Mouse (Mus musculus) 3134 (cell line): ENCODE measurements around the gene Rps6kc1.

Experiments
- DNase-seq: peaks from one replicate; pipeline ENCODE4 v3.0.0-alpha.2; 2011; ENCODE audit warnings: low spot score; ENCODE audit not compliant: insufficient read length; ENCODE audit errors: extremely low read depth

Rps6kc1 gene

DNA sequence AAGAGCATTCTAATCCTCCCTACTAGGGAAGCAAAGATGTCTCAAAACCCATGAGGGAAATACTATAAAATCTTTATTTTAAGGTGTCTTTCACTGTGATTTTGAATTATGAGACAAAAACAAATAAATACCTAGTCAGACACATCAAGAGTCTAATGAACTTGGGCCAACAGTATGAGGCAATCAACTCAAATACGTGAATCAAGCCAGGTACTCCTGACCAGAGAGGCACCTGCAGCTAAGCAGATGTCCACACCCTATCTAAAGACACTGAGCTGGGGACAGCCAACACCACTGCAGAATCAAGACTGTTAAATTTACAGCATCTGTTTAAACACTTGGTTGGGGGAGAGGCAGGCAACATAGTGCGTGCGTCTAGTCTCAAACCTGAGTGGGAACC lies 7.4 kb downstream of the Rps6kc1 start:
- no peak for DNase-seq

DNA sequence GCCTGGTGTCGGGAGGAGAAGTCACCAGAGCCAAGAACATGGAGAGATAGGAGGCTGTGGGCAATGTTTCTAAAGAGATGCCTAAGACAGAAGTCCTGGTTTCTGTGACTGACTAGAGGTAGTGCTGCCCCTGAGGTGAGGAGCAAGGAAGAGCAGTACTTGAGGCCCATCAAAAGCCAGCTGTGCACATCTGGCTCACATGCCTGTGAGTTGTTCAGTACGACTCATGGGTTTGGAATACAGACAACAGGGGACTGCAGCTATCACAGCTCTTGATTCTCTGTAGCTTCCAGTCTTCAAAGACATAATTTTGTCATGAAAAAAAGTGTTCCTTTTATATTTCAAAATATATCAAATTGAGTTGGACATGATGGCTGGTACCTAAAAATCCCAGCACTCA lies 10.5 kb downstream of the Rps6kc1 start:
- DNase-seq: no peak

DNA sequence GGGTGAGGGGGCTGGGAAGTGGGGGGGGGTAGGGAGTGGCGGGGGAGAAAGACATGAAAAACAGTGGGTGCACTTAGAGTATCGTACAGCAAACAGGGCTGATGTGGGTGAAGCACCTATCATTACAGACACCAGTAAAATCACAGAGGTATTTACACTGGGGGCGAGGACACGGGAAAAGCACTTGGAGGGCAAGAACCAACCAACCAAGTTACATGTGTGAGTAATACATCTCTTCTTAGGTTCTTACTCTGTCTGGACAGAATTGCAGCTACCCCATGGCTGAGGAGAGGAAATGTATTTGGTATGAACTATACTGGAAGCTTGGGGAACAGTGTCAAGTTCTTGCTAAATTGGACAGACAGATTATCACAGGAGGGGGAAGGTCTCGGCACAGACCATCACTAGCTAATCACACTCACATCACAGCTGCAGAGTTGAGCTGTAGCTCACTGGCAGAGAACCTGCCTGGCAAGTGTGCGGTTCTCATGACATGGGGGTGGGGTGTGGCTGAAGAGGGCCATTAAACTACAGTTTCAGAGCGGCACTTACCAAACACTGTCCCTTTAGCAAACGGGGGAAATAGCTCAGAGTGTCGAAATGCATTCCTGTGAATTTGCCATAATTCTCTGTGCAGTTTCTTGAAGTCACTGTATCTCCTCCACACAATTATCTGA lies 12.5 kb downstream of the Rps6kc1 start:
- DNase-seq: no peak

GRCm38 (mm10) chr1:190898186-190898585 lies 13.4 kb downstream of the Rps6kc1 start:
- DNase-seq: no peak

DNA sequence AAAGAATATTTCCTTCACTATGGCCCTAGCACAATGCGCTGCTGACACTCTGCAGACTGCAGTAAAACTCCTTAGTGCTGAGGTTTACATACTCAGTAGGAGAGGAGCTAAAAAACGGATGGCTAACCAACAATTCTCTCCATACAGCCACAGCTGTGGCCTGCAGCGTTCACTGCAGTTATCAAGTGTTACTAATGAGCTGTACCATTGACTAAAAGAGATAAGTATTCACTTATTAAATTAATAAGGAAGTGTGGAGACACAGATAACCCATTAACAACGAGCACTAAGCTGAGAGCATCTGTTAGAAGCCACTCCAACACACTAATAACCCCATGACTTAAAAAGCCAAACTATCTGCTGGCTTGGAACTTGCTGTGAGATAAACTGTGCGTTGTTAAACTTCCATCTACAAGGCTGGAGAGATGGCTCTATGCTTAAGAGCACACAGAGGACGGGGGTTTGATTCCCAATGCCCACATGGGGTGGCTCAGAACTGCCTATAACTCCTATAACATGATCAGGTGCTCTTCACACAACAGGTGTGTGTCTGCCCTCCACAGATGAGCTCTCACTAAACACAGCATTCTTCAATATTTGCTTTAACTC lies 17.9 kb downstream of the Rps6kc1 start:
- DNase-seq: no peak

DNA sequence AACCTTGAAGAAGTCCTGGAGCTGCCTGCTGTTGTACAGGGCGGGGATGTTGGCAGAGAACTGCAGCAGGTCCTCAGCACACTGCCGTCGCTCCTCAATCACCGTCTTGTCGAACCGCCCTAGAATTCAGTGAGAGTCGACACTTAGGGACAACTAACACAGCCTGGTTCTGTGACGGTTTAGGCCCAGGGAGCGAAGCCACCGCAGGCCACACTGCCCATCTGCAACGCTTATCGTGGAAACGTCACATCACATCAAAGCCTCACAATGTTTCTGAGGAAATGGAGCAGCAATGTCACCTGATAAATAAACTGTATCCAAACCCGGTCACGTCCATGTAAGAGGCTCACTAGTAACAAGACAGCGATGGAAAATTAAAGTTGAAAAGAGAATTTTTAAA lies 22.9 kb downstream of the Rps6kc1 start:
- no peak for DNase-seq

DNA sequence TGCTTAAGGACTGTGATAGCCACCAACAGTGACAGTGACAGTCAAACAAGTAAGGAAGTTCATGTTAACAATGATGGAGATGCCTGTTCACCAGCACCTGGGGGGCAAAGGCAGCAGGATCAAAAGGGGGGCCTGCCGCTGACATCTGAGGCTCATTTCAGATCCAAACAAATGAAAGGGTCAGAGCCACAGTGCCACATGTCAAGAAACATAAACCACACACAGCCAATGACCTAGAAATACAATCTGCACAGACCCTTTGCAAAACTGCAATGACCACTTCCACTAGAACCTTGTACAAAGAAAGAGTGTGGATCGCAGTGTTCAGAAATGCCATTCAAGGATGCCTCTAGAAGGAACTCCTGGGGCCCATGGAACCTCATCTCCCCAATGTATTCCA lies 23.5 kb downstream of the Rps6kc1 start:
- no peak for DNase-seq

DNA sequence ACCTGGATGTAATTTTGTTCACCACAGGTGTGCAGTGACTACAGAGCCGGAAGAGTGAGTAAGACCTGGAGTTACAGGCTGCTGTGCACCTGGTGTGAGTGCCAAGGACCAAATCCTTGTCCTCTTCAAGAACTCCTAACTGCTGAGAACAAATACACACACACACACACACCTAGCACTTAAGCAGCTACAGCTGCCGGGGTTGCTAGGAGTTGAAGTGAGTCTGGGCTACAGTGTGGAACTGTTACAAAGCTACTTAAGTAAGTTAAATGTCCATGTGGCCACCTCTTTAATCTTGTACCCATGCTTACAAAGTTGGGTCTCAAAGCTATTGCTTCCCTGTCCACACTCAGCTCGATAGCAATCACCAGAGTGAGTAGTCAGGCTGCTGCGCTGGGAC lies 25.6 kb downstream of the Rps6kc1 start:
- DNase-seq: no peak

- no peak for DNase-seq
These were observed 30.1 kb downstream of the Rps6kc1 start for GRCm38 (mm10) chr1:190881422-190881821.

- DNase-seq: no peak
These were observed 30.9 kb downstream of the Rps6kc1 start for GRCm38 (mm10) chr1:190880638-190881037.

GRCm38 (mm10) chr1:190875751-190876150 lies 35.8 kb downstream of the Rps6kc1 start:
- no peak for DNase-seq

GRCm38 (mm10) chr1:190875089-190875488 lies 36.5 kb downstream of the Rps6kc1 start:
- no peak for DNase-seq

DNA sequence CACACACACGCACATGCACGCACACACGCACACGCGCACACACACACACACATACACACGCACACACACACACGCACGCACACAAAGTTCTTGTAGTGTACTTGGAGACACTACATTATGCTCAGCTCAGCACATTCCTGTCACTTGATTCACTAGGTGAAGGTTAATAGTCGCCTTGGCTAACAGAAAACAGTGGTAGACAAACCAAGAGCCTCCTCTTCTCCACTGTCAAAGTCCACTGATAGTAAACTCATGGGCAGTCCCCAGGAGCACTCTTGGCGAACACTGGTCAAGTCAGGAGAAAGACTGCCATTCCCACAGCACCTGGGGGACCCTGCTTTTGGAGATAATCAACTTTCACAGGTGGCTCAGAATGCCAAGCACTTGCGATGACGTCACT lies 40.5 kb downstream of the Rps6kc1 start:
- no peak for DNase-seq

GRCm38 (mm10) chr1:190869996-190870395 lies 41.6 kb downstream of the Rps6kc1 start:
- no peak for DNase-seq

GRCm38 (mm10) chr1:190868790-190869189 lies 42.8 kb downstream of the Rps6kc1 start:
- no peak for DNase-seq

DNA sequence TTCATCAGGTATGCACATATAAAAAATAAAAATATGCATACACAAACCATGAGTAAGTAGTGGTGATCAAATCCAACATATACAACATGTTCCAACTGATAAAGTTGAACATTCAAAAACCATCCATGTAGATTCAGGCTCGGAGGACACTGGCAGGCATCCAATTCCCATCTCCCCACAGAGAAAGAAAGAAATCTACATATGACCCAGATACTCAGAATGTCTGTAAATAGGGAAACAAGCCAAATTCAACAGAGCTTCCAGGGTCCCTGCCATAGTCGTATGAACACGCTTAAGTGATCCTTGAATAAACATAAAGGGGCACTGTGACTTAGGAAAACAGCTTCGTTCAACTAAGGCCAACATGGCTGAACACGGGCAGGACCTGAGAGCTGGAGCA lies 49.9 kb downstream of the Rps6kc1 start:
- no peak for DNase-seq

- DNase-seq: no peak
These were observed 57.1 kb downstream of the Rps6kc1 start for GRCm38 (mm10) chr1:190854465-190854864.

DNA sequence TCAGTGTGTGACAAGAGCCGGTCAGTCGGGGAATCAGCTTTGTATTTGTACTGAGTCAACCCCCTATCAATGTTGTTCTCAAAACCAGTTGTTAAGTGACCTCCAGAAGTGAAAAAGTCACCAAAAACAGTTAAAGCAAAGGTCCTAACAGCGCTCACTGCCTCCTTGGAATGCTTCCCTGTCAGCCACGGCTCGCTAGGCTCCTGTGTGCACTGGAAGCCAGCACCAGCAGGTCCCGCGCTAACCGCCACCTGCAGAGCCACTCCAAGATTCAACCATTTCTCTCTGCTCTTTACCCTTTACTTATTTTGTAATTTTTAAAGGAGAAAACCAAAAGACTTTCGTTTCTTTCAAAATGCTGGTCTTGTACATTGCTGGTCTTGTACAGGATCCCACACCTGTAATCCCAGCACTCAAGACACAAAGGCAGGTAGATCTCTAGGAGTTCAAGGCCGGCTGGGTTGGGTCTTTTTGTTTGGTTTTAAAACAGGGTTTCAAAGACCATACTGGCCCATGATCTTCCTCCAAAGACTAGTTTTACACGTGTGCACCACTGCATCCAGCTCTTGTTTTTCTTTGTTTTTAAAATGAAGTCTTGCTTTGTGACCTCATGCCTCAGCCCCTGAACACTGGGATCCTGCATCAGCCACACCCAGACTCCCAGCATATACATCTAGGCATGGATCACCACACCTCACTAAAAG lies 62.3 kb downstream of the Rps6kc1 start:
- DNase-seq: no peak

GRCm38 (mm10) chr1:190848676-190849075 lies 62.9 kb downstream of the Rps6kc1 start:
- no peak for DNase-seq

- DNase-seq: no peak
These were observed 64.6 kb downstream of the Rps6kc1 start for GRCm38 (mm10) chr1:190846956-190847355.

DNA sequence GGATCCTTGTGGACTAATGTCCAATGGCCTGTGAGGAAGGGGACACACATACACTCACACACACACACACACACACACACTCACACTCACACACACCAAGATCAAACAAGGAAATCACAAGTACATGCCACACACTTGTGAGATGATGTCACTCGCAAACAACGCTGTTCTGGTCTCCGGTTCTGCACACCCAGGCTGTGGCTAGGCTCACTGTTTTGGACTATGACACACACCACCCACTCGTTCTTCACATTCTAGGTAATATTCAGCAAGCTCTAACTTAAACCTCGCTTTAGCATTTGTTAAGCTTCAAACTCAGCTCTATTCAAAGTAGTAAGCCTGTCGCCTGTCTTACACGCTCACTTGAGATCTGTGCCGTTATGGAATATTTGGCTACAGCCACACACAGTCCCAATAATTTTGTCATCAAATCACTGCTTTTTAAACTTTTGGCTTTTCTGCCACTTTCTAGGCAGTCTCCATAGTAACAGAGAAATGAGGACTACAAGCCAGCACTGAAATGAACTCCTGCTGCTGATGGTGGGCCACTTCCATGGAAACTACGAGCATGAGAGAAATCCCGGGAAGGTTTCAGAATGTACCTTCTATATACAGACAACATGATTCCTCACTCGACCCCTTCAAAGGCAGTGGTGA lies 65.4 kb downstream of the Rps6kc1 start:
- DNase-seq: no peak

DNA sequence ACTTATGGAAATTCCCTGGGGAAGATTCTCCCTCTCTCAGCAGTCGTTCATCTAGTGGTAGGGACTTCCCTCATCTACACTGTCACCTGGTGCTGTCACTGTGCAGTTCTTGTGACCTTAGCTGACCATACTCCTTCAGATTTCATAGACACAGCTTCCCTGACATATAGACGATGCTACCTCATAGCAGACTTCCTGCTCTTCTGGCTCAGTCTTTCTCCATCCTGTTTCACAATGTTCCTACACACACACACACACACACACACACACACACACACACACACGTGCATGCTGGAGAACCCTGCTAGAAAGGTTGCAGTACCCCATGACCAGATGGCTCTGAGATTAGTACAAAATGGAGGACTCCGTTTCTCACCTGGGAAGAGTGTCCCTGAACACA lies 66.2 kb downstream of the Rps6kc1 start:
- no peak for DNase-seq
